In the genomic region with DNA sequence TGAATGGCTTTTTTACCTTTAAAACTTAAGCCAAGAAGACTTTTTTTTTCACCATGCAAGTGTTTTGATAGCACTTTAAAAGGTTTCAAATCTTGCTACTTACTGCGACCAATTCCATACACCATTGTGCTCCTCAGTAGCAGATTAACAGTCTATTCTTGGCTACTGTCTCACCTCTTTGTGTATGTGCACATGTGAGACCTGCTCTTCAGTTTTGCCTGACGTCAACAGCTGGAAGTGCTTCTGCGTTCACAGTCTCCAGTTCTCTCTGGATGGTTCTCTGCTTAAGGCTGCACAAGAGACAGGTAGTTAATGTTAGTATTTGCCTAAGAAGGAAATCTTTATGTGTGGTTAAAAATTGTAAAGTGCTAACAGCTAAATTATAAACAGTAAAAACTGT, we compare ENCODE assay signal across 29 mouse cellular contexts.
DNase-seq lines count a peak whose midpoint lies in the region; ATAC-seq and TF ChIP-seq lines count a peak whose summit lies in the region.
"Had no signal": no experiment of that assay in that cellular context is flagged by ENCODE, and none has a peak within 500 bp of the region (broad histone marks: within the 10 kb centered on the region; RNA-seq: fewer than 3 reads in every experiment).

No protein-coding gene starts in this region.

- ATAC-seq in embryonic facial prominence, embryonic 14.5 days (ENCODE audit: low read depth), result no peak
- peak; percentile 70 for ATAC-seq in heart, postnatal 0 days (ENCODE audit: insufficient read depth, low read depth)
- peak; percentile 34; the same call in 1 of the 2 replicates for ATAC-seq in lung, embryonic 16.5 days (ENCODE audit: low read depth)
- peak; percentile 55 for ATAC-seq in limb, embryonic 15.5 days (ENCODE audit: insufficient number of reproducible peaks, low FRiP score, low TSS enrichment, low read depth)
- ATAC-seq: activated CD4-positive, CD25-positive, alpha-beta regulatory T cell, adult 4 months; CD4-positive, CD25-positive, alpha-beta regulatory T cell, adult 4 months; forebrain, embryonic 14.5 days; forebrain, embryonic 16.5 days; Patski had no signal

- no peaks in the 10 kb centered on the region for H3K9me3 ChIP-seq in embryonic facial prominence, embryonic 14.5 days (ENCODE audit: control insufficient read depth, low read length)
- no peaks in the 10 kb centered on the region for H3K9me3 ChIP-seq in embryonic facial prominence, embryonic 10.5 days
- no peaks in the 10 kb centered on the region for H3K9me3 ChIP-seq in heart, postnatal 0 days (replicated peaks; ENCODE audit: control insufficient read depth, low read length)
- H3K9me3 ChIP-seq in lung, embryonic 16.5 days (ENCODE audit: control insufficient read depth, low read length), result no peaks in the 10 kb centered on the region
- H3K9me3 ChIP-seq in limb, embryonic 15.5 days, result no peaks in the 10 kb centered on the region
- H3K9me3 ChIP-seq: embryonic facial prominence, embryonic 12.5 days; embryonic facial prominence, embryonic 15.5 days; forebrain, embryonic 10.5 days; forebrain, embryonic 12.5 days; G1E had no signal

- TF ChIP-seq EP300 in heart, postnatal 0 days (IDR thresholded peaks at IDR 0.05; ENCODE audit: low read depth), result no peak

- no peaks in the 10 kb centered on the region for H3K36me3 ChIP-seq in embryonic facial prominence, embryonic 14.5 days (ENCODE audit: control insufficient read depth, insufficient read depth, low read length)
- H3K36me3 ChIP-seq in embryonic facial prominence, embryonic 10.5 days (replicated peaks), result no peaks in the 10 kb centered on the region
- no peaks in the 10 kb centered on the region for H3K36me3 ChIP-seq in heart, postnatal 0 days (replicated peaks; ENCODE audit: control insufficient read depth, insufficient read depth, low read length)
- no peaks in the 10 kb centered on the region for H3K36me3 ChIP-seq in lung, embryonic 16.5 days (ENCODE audit: control insufficient read depth, insufficient read depth, low read length)
- no peaks in the 10 kb centered on the region for H3K36me3 ChIP-seq in limb, embryonic 15.5 days
- H3K36me3 ChIP-seq: embryonic facial prominence, embryonic 12.5 days; embryonic facial prominence, embryonic 15.5 days; forebrain, embryonic 10.5 days; forebrain, embryonic 12.5 days; G1E had no signal

- no peaks in the 10 kb centered on the region for H3K27me3 ChIP-seq in embryonic facial prominence, embryonic 14.5 days (replicated peaks; ENCODE audit: control insufficient read depth, insufficient read depth, low read length)
- no peaks in the 10 kb centered on the region for H3K27me3 ChIP-seq in embryonic facial prominence, embryonic 10.5 days (replicated peaks; ENCODE audit: low read depth, poor library complexity, severe bottlenecking)
- no peaks in the 10 kb centered on the region for H3K27me3 ChIP-seq in heart, postnatal 0 days (ENCODE audit: control insufficient read depth, insufficient read depth, low read length)
- H3K27me3 ChIP-seq in lung, embryonic 16.5 days (ENCODE audit: control insufficient read depth, insufficient read depth, low read depth, low read length), result no peaks in the 10 kb centered on the region
- H3K27me3 ChIP-seq in limb, embryonic 15.5 days, result no peaks in the 10 kb centered on the region
- H3K27me3 ChIP-seq: CH12.LX; embryonic facial prominence, embryonic 12.5 days; embryonic facial prominence, embryonic 15.5 days; forebrain, embryonic 12.5 days; Patski had no signal

- no peak overlapping the region for H3K4me3 ChIP-seq in embryonic facial prominence, embryonic 14.5 days (ENCODE audit: low read depth, low read length)
- no peak overlapping the region for H3K4me3 ChIP-seq in embryonic facial prominence, embryonic 10.5 days
- no peak overlapping the region for H3K4me3 ChIP-seq in heart, postnatal 0 days (ENCODE audit: low read depth, low read length)
- H3K4me3 ChIP-seq in lung, embryonic 16.5 days (ENCODE audit: low read length), result no peak overlapping the region
- H3K4me3 ChIP-seq in limb, embryonic 15.5 days, result no peak overlapping the region
- H3K4me3 ChIP-seq: embryonic facial prominence, embryonic 12.5 days; embryonic facial prominence, embryonic 15.5 days; erythroblast, embryonic 14.5 days; forebrain, embryonic 10.5 days; forebrain, embryonic 12.5 days had no signal

- H3K4me1 ChIP-seq in embryonic facial prominence, embryonic 14.5 days (ENCODE audit: control insufficient read depth, insufficient read depth, low read length), result no peaks in the 10 kb centered on the region
- no peaks in the 10 kb centered on the region for H3K4me1 ChIP-seq in embryonic facial prominence, embryonic 10.5 days
- no peaks in the 10 kb centered on the region for H3K4me1 ChIP-seq in heart, postnatal 0 days (ENCODE audit: control insufficient read depth, insufficient read depth)
- no peaks in the 10 kb centered on the region for H3K4me1 ChIP-seq in lung, embryonic 16.5 days (replicated peaks; ENCODE audit: control insufficient read depth, insufficient read depth, low read length)
- H3K4me1 ChIP-seq in limb, embryonic 15.5 days, result no peaks in the 10 kb centered on the region
- H3K4me1 ChIP-seq: embryonic facial prominence, embryonic 12.5 days; embryonic facial prominence, embryonic 15.5 days; forebrain, embryonic 12.5 days had no signal

- WGBS in embryonic facial prominence, embryonic 14.5 days, result 55% methylated on average over 3 of the region's 3 CpGs
- 73% methylated on average over 3 of the region's 3 CpGs for WGBS in embryonic facial prominence, embryonic 10.5 days
- WGBS in heart, postnatal 0 days, result 27% methylated on average over 3 of the region's 3 CpGs
- 43% methylated on average over 3 of the region's 3 CpGs for WGBS in lung, embryonic 16.5 days
- 51% methylated on average over 3 of the region's 3 CpGs for WGBS in limb, embryonic 15.5 days

- H3K27ac ChIP-seq in embryonic facial prominence, embryonic 14.5 days (replicated peaks; ENCODE audit: low read depth, low read length), result no peak overlapping the region
- H3K27ac ChIP-seq in embryonic facial prominence, embryonic 10.5 days (replicated peaks), result no peak overlapping the region
- no peak overlapping the region for H3K27ac ChIP-seq in heart, postnatal 0 days (ENCODE audit: low read depth)
- no peak overlapping the region for H3K27ac ChIP-seq in lung, embryonic 16.5 days (ENCODE audit: low read length)
- peak overlapping the region; percentile 11; the same call in 1 of the 2 replicates for H3K27ac ChIP-seq in limb, embryonic 15.5 days
- H3K27ac ChIP-seq: embryonic facial prominence, embryonic 12.5 days; embryonic facial prominence, embryonic 15.5 days; forebrain, embryonic 10.5 days; forebrain, embryonic 12.5 days had no signal

- H3K9ac ChIP-seq in embryonic facial prominence, embryonic 14.5 days (ENCODE audit: low read depth, low read length), result no peak overlapping the region
- H3K9ac ChIP-seq in heart, postnatal 0 days (replicated peaks; ENCODE audit: low read depth, low read length), result no peak overlapping the region
- no peak overlapping the region for H3K9ac ChIP-seq in lung, embryonic 16.5 days (ENCODE audit: low read length)
- no peak overlapping the region for H3K9ac ChIP-seq in limb, embryonic 15.5 days
- H3K9ac ChIP-seq: embryonic facial prominence, embryonic 12.5 days; embryonic facial prominence, embryonic 15.5 days; forebrain, embryonic 12.5 days had no signal

- H3K4me2 ChIP-seq in embryonic facial prominence, embryonic 14.5 days (ENCODE audit: low read depth, low read length), result no peak overlapping the region
- H3K4me2 ChIP-seq in heart, postnatal 0 days (ENCODE audit: low read depth, low read length), result no peak overlapping the region
- no peak overlapping the region for H3K4me2 ChIP-seq in lung, embryonic 16.5 days (ENCODE audit: low read depth, low read length)
- H3K4me2 ChIP-seq in limb, embryonic 15.5 days, result no peak overlapping the region
- H3K4me2 ChIP-seq: embryonic facial prominence, embryonic 12.5 days; embryonic facial prominence, embryonic 15.5 days; forebrain, embryonic 12.5 days had no signal

- DNase-seq in embryonic facial prominence, embryonic 14.5 days (ENCODE audit: low spot score), result peak; percentile 7
- no peak for DNase-seq in embryonic facial prominence, embryonic 10.5 days (ENCODE audit: low spot score)
- peak; percentile 12 for DNase-seq in heart, postnatal 0 days (ENCODE audit: low spot score)
- no peak for DNase-seq in heart, adult 9 months (ENCODE audit: low spot score in 2 of 2)
- DNase-seq in lung, postnatal 10 days, result no peak
- DNase-seq: adrenal gland, adult 8-10 months; adrenal gland, postnatal 14 days; adrenal gland, postnatal 36 days; B cell, adult 2 months; cerebellum, adult 11 months; cerebellum, adult 18-20 months; cerebellum, adult 8-10 months; cerebellum, adult 9-11 months; cerebellum, postnatal 36 days; embryo, embryonic 11 days had no signal

- TF ChIP-seq CTCF in heart, postnatal 0 days (IDR thresholded peaks at IDR 0.05; ENCODE audit: low read depth), result no peak

Comparison
In these comparisons a context has a peak if more than half of its experiments do, and no peak if none do; other contexts are left out.
1. DNase-seq: peak in embryonic facial prominence, embryonic 14.5 days (single experiment) and heart, postnatal 0 days (single experiment); none in embryonic facial prominence, embryonic 10.5 days (single experiment), heart, adult 9 months (0 of 2) and lung, postnatal 10 days (single experiment).